Mouse (Mus musculus): ENCODE results near the gene Itga9. TPM values are rescaled to one million over a fixed set of nuclear protein-coding genes. Genes with fewer than 3 reads are reported as not detected.

Gene Itga9
- polyA plus RNA-seq (2014; fragmentation: Nextera tagmentation; extraction: Ambion mirVana), result 16.6 and 31.9 TPM in 2 replicates

GRCm38 (mm10) chr9:118606148-118606816, at the start of gene Itga9:
Gene Itga9 (plus strand): TSS chr9:118606690.
- 10% methylated on average over 42 of the region's 42 CpGs for WGBS
- Histone ChIP-seq H3K36me3 (ENCODE audit: control insufficient read depth, insufficient read depth, low read length) (no peaks in the 10 kb centered on the region), H3K4me2 (replicated peaks; ENCODE audit: low read depth, low read length) (peak within 1 kb of the TSS; percentile 83), H3K4me1 (ENCODE audit: control insufficient read depth, insufficient read depth, low read length) (peaks cover 24% of the 10 kb centered on the region), H3K9me3 (ENCODE audit: control insufficient read depth, low read length) (no peaks in the 10 kb centered on the region), H3K4me3 (ENCODE audit: low read length) (peak within 1 kb of the TSS; percentile 77), H3K9ac (ENCODE audit: low read depth, low read length) (peak within 1 kb of the TSS; percentile 96), H3K27me3 (ENCODE audit: control insufficient read depth, insufficient read depth, low read length) (no peaks in the 10 kb centered on the region), H3K27ac (ENCODE audit: low read depth, low read length) (peak within 1 kb of the TSS; percentile 74)
- peak; percentile 91 for ATAC-seq (ENCODE audit: low FRiP score, low TSS enrichment)

GRCm38 (mm10) chr9:118556951-118557780, 49.3 kb upstream of the Itga9 start:
- no peak overlapping the region for H3K9ac ChIP-seq (ENCODE audit: low read depth, low read length)
- H3K36me3 ChIP-seq (ENCODE audit: control insufficient read depth, insufficient read depth, low read length), result peaks cover 86% of the 10 kb centered on the region
- H3K4me3 ChIP-seq (ENCODE audit: low read length), result no peak overlapping the region
- no peaks in the 10 kb centered on the region for H3K27me3 ChIP-seq (ENCODE audit: control insufficient read depth, insufficient read depth, low read length)
- no peaks in the 10 kb centered on the region for H3K4me1 ChIP-seq (ENCODE audit: control insufficient read depth, insufficient read depth, low read length)
- no peak for ATAC-seq (ENCODE audit: low FRiP score, low TSS enrichment)
- no peak overlapping the region for H3K4me2 ChIP-seq (replicated peaks; ENCODE audit: low read depth, low read length)
- H3K9me3 ChIP-seq (ENCODE audit: control insufficient read depth, low read length), result no peaks in the 10 kb centered on the region
- 89% methylated on average over 24 of the region's 24 CpGs for WGBS
- no peak overlapping the region for H3K27ac ChIP-seq (ENCODE audit: low read depth, low read length)

GRCm38 (mm10) chr9:118563356-118563755, 43.1 kb upstream of the Itga9 start:
- Histone ChIP-seq H3K4me1 (ENCODE audit: control insufficient read depth, insufficient read depth, low read length) (no peaks in the 10 kb centered on the region), H3K27me3 (ENCODE audit: control insufficient read depth, insufficient read depth, low read length) (no peaks in the 10 kb centered on the region), H3K9me3 (ENCODE audit: control insufficient read depth, low read length) (no peaks in the 10 kb centered on the region), H3K9ac (ENCODE audit: low read depth, low read length) (no peak overlapping the region), H3K36me3 (ENCODE audit: control insufficient read depth, insufficient read depth, low read length) (peaks cover 92% of the 10 kb centered on the region), H3K4me3 (ENCODE audit: low read length) (no peak overlapping the region), H3K4me2 (replicated peaks; ENCODE audit: low read depth, low read length) (no peak overlapping the region), H3K27ac (ENCODE audit: low read depth, low read length) (no peak overlapping the region)
- WGBS, result 96% methylated on average over 11 of the region's 11 CpGs
- no peak for ATAC-seq (ENCODE audit: low FRiP score, low TSS enrichment)

GRCm38 (mm10) chr9:118563866-118564265, 42.6 kb upstream of the Itga9 start:
- no peaks in the 10 kb centered on the region for H3K27me3 ChIP-seq (ENCODE audit: control insufficient read depth, insufficient read depth, low read length)
- ATAC-seq (ENCODE audit: low FRiP score, low TSS enrichment), result no peak
- H3K4me3 ChIP-seq (ENCODE audit: low read length), result no peak overlapping the region
- no peaks in the 10 kb centered on the region for H3K4me1 ChIP-seq (ENCODE audit: control insufficient read depth, insufficient read depth, low read length)
- H3K27ac ChIP-seq (ENCODE audit: low read depth, low read length), result no peak overlapping the region
- H3K9me3 ChIP-seq (ENCODE audit: control insufficient read depth, low read length), result no peaks in the 10 kb centered on the region
- no peak overlapping the region for H3K4me2 ChIP-seq (replicated peaks; ENCODE audit: low read depth, low read length)
- no peak overlapping the region for H3K9ac ChIP-seq (ENCODE audit: low read depth, low read length)
- peaks cover 88% of the 10 kb centered on the region for H3K36me3 ChIP-seq (ENCODE audit: control insufficient read depth, insufficient read depth, low read length)
- WGBS, result 94% methylated on average over 7 of the region's 7 CpGs

- ATAC-seq (ENCODE audit: low FRiP score, low TSS enrichment), result no peak
- 88% methylated on average over 16 of the region's 16 CpGs for WGBS
- H3K9me3 ChIP-seq (ENCODE audit: control insufficient read depth, low read length), result no peaks in the 10 kb centered on the region
These were observed 41.8 kb upstream of the Itga9 start for GRCm38 (mm10) chr9:118564696-118565095.

GRCm38 (mm10) chr9:118569328-118569727, 37.2 kb upstream of the Itga9 start:
- WGBS, result 91% methylated on average over 6 of the region's 6 CpGs
- no peak overlapping the region for H3K27ac ChIP-seq (ENCODE audit: low read depth, low read length)
- ATAC-seq (ENCODE audit: low FRiP score, low TSS enrichment), result no peak
- no peak overlapping the region for H3K4me2 ChIP-seq (replicated peaks; ENCODE audit: low read depth, low read length)
- H3K27me3 ChIP-seq (ENCODE audit: control insufficient read depth, insufficient read depth, low read length), result no peaks in the 10 kb centered on the region
- no peaks in the 10 kb centered on the region for H3K4me1 ChIP-seq (ENCODE audit: control insufficient read depth, insufficient read depth, low read length)
- no peak overlapping the region for H3K4me3 ChIP-seq (ENCODE audit: low read length)
- H3K9ac ChIP-seq (ENCODE audit: low read depth, low read length), result no peak overlapping the region
- H3K36me3 ChIP-seq (ENCODE audit: control insufficient read depth, insufficient read depth, low read length), result peaks cover 88% of the 10 kb centered on the region
- no peaks in the 10 kb centered on the region for H3K9me3 ChIP-seq (ENCODE audit: control insufficient read depth, low read length)

More at GRCm38 (mm10) chr9:118564696-118565095, 41.8 kb upstream of the Itga9 start:
- no peak overlapping the region for H3K4me3 ChIP-seq (ENCODE audit: low read length)
- H3K27me3 ChIP-seq (ENCODE audit: control insufficient read depth, insufficient read depth, low read length), result no peaks in the 10 kb centered on the region
- no peak overlapping the region for H3K27ac ChIP-seq (ENCODE audit: low read depth, low read length)
- no peaks in the 10 kb centered on the region for H3K4me1 ChIP-seq (ENCODE audit: control insufficient read depth, insufficient read depth, low read length)
- peaks cover 88% of the 10 kb centered on the region for H3K36me3 ChIP-seq (ENCODE audit: control insufficient read depth, insufficient read depth, low read length)
- no peak overlapping the region for H3K9ac ChIP-seq (ENCODE audit: low read depth, low read length)
- H3K4me2 ChIP-seq (replicated peaks; ENCODE audit: low read depth, low read length), result no peak overlapping the region

GRCm38 (mm10) chr9:118570865-118571264, 35.6 kb upstream of the Itga9 start:
- H3K4me3 ChIP-seq (ENCODE audit: low read length), result no peak overlapping the region
- no peak overlapping the region for H3K27ac ChIP-seq (ENCODE audit: low read depth, low read length)
- H3K4me1 ChIP-seq (ENCODE audit: control insufficient read depth, insufficient read depth, low read length), result no peaks in the 10 kb centered on the region
- no peaks in the 10 kb centered on the region for H3K27me3 ChIP-seq (ENCODE audit: control insufficient read depth, insufficient read depth, low read length)
- WGBS, result 81% methylated on average over 4 of the region's 4 CpGs
- peaks cover 84% of the 10 kb centered on the region for H3K36me3 ChIP-seq (ENCODE audit: control insufficient read depth, insufficient read depth, low read length)
- H3K4me2 ChIP-seq (replicated peaks; ENCODE audit: low read depth, low read length), result no peak overlapping the region
- H3K9ac ChIP-seq (ENCODE audit: low read depth, low read length), result no peak overlapping the region
- no peak for ATAC-seq (ENCODE audit: low FRiP score, low TSS enrichment)
- H3K9me3 ChIP-seq (ENCODE audit: control insufficient read depth, low read length), result no peaks in the 10 kb centered on the region

GRCm38 (mm10) chr9:118571701-118572100, 34.8 kb upstream of the Itga9 start:
- H3K27me3 ChIP-seq (ENCODE audit: control insufficient read depth, insufficient read depth, low read length), result no peaks in the 10 kb centered on the region
- no peak overlapping the region for H3K9ac ChIP-seq (ENCODE audit: low read depth, low read length)
- H3K4me2 ChIP-seq (replicated peaks; ENCODE audit: low read depth, low read length), result no peak overlapping the region
- H3K36me3 ChIP-seq (ENCODE audit: control insufficient read depth, insufficient read depth, low read length), result peaks cover 82% of the 10 kb centered on the region
- no peaks in the 10 kb centered on the region for H3K9me3 ChIP-seq (ENCODE audit: control insufficient read depth, low read length)
- no peaks in the 10 kb centered on the region for H3K4me1 ChIP-seq (ENCODE audit: control insufficient read depth, insufficient read depth, low read length)
- 87% methylated on average over 4 of the region's 4 CpGs for WGBS
- no peak overlapping the region for H3K27ac ChIP-seq (ENCODE audit: low read depth, low read length)
- ATAC-seq (ENCODE audit: low FRiP score, low TSS enrichment), result no peak
- no peak overlapping the region for H3K4me3 ChIP-seq (ENCODE audit: low read length)

- Histone ChIP-seq H3K4me3 (ENCODE audit: low read length) (no peak overlapping the region), H3K27ac (ENCODE audit: low read depth, low read length) (no peak overlapping the region), H3K4me1 (ENCODE audit: control insufficient read depth, insufficient read depth, low read length) (no peaks in the 10 kb centered on the region), H3K36me3 (ENCODE audit: control insufficient read depth, insufficient read depth, low read length) (peaks cover 77% of the 10 kb centered on the region), H3K9ac (ENCODE audit: low read depth, low read length) (no peak overlapping the region), H3K9me3 (ENCODE audit: control insufficient read depth, low read length) (no peaks in the 10 kb centered on the region), H3K4me2 (replicated peaks; ENCODE audit: low read depth, low read length) (no peak overlapping the region), H3K27me3 (ENCODE audit: control insufficient read depth, insufficient read depth, low read length) (no peaks in the 10 kb centered on the region)
- 96% methylated on average over 5 of the region's 5 CpGs for WGBS
- ATAC-seq (ENCODE audit: low FRiP score, low TSS enrichment), result no peak
These were observed 31.6 kb upstream of the Itga9 start for GRCm38 (mm10) chr9:118574911-118575310.

Measured in kidney, embryonic 14.5 days (tissue).